Mouse (Mus musculus): ENCODE data around the gene Eif4g3.
"Not testable (repeated sequence)": the region's sequence is repeated elsewhere in the genome, so short reads cannot be mapped to it uniquely, and the experiment has no call there.

Gene Eif4g3

DNA sequence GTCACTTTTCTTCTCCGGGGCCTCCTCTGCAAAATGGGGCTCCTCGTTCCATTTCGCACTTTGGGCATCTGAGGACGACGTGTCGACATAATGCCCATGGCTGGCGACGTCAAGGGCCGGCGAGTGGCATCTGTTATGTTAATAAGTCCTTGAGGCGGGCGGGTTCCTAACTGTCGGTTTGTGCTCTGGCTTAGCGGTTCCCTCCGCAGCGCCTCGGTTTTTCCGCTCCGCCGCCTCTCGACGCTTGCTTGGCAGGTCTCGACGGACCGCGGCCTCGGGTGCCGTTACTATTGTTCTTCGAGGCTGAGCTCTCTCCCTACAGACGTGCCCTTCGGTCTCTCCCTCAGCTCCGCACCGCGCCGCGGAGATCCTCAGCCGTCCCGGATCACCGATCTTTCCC, at the start of gene Eif4g3:
Gene Eif4g3, plus strand, starts transcription at position 133 of the 400 bp plus-strand sequence.
- DNase-seq (ENCODE audit: low spot score in 2 of 2): no peak

DNA sequence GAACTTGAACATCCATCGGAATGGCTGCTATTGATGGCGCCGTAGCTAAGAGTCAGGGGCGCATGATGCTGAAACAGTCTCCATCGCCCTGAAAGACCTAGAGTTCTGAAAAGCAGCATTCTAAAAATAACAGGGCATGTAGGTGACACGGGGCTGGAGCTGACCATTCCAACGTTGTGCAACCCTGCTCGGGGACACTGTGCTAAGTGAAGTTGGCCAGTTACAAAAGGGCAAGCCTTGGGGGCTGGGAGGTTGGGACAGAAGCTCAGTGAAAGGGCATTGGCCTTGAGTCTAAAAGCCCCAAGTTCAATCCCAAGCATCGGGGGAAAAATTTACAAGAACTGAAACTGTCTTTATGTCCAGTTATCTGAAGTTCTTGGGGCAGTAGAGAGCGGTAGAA, 49.3 kb upstream of the Eif4g3 start:
- DNase-seq (ENCODE audit: low spot score in 2 of 2): no peak

DNA sequence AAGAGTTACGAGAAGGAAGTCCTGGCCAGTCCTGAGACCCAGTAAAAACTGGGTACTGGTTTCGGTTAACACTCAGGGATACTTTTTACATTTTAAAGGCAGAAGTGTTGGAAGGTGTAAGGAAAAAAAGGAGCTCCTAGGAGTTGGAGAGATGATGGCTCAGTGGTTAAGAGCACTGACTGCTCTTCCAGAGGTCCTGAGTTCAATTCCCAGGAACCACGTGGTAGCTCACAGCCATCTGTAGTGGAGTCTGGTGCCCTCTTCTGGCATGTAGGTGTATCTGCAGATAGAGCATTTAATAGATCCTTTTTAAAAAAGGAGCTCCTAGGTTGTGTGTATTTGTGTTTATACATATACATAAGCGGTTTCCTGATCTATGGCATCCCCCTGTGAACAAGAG, 47.4 kb upstream of the Eif4g3 start:
- no peak for DNase-seq (ENCODE audit: low spot score in 2 of 2)

DNA sequence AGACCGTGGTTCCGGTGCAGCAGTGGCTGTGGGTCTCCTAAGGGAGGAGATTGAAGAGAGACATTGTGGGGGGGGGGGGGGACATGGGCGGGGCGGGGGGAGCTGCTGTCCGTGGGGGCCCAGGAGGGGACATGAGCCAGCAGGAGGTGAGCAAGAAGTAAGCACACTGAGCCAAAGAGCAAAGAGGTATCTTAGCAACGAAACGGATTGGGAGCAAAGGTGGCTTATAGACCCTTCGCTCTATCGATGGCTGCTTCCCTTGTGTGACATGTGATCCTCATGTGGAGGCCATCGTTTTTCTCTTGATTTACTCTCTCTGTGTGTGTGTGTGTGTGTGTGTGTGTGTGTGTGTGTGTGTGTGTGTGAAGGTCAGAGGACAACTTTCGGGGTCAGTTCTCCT, 46.4 kb upstream of the Eif4g3 start:
- no peak for DNase-seq (ENCODE audit: low spot score in 2 of 2)

DNA sequence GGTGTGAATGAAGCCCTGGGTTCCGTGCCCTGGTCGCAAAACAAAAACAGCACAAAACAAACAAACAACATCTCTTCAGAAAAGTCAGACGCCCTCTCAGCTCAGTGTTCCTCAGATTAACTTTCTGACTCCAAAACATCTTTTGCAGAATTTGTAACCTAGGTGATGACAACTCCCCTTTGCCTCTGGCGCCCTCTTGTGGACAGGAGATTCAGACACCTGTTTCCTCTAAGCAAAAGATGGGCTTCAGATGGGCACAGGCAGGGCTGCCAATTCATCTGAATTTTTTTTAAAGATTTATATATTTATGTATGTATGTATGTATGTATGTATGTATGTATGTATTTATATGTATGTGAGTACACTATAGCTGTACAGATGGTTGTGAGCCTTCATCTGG, 40.0 kb upstream of the Eif4g3 start:
- peak in 1 of 2 experiments; percentile 83 for DNase-seq (ENCODE audit: low spot score in 2 of 2)

DNA sequence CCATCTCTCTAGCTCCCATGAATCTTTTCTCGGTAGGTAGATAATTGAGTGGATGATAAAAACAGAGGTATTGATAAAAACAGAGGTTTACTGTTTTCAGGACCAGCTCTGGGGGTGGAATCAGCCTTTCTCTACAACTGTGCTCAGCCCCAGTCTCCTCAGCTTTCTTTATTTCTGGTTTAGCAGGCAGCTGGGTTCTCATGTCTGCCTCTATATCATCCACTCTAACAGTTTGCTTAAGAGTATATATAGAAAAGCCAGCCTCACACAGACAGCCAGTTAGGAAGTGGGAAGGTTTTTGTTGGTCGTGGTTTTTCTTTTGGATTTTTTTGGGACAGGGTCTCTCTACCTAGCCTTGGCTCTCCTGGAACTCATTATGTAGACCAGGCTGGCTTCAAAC, 38.6 kb upstream of the Eif4g3 start:
- no peak for DNase-seq (ENCODE audit: low spot score in 2 of 2)

DNA sequence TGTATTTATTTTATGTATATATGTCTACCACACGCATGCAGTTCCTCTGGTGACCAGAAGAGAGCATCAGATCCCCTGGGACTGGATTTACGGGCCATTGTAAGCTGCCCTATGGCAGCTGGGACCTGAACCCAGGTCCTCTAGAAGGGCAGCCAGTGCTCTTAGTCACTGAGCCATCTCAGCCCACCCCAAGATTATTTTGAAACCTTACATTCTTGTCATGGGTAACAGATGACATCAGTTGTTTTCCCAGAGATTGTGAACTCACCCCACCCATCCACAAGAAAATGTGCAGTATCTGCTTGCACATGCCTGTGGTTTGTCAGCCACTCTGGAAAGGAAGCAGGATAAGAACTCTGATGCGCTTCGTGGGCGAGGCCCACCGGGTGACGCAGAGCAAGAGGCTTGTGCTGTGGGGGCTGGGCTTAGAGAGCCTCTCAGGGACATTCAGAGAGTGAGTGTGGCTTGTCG, 37.9 kb upstream of the Eif4g3 start:
- no peak for DNase-seq (ENCODE audit: low spot score in 2 of 2)

DNA sequence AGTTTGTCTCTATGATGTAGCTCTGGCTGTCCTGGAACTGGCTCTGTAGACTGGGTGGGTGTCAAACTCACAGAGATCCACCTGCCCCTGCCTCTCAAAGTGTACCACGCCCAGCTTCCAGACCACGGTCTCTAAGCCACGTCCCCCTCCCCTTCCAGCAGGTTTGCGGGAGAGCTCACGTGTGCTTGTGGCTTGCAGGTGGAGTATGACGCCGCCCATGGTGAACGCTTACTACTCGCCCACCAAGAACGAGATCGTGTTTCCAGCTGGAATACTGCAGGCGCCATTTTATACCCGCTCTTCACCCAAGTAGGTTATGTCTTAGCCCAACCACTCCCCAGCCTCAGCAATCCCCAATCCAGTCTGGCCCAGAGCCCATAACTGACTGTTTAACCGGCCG, 36.6 kb upstream of the Eif4g3 start:
- DNase-seq (ENCODE audit: low spot score in 2 of 2): no peak

DNA sequence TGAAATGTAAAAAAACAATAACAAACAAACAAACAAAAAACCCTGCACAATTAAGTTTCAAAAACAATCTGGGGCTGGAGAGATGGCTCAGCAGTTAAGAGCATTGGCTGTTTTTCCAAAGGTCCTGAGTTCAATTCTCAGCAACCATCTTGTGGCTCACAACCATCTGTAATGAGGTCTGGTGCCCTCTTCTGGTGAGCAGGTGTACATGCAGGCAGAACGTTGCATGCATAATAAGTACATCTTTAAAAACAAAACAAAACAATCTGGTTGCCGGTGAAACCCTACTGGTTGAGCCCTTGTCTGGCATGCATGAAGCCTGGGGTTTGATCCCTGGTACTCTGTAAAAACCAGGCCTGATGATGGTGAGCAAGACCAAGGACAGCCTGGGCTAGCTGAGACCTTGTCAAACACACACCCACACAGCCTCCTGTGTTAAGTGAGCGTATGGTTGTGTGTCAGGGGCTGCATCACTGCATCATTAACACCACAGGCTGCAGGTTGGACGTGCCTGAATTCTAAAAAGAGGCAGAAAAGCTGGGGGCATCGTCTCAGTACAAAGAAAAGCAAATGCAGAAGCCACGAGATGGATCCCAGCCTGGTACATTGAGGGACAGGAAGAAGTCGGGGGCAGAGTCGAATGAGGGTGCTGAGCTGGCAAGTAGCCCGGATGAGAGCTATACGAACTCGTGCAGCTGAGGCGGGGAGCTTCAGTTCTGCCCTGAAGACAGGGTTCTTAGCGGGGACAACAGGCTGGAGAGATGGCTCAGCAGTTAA, 32.7 kb upstream of the Eif4g3 start:
- peak in 1 of 2 experiments; percentile 62 for DNase-seq (ENCODE audit: low spot score in 2 of 2)

DNA sequence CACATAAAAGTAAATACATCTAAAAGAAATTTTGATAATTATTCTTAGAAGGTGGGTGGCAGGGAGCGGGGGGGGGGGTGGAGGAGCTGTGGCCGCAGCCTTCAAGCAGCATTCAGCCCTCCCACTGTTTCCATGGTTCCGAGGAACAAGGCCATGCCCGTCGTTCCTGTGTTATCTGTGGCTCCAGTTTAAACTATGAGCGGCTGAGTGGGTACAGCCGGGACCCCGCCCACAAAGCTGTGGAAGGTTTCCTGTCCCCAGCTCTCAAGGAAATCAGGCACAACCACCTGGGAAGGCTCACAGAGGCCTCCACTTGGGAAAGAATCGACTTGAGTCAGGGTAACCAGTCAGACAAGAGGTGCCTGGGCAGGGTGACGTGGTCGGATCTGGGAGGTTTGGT, 32.1 kb upstream of the Eif4g3 start:
- no peak for DNase-seq (ENCODE audit: low spot score in 2 of 2)

DNA sequence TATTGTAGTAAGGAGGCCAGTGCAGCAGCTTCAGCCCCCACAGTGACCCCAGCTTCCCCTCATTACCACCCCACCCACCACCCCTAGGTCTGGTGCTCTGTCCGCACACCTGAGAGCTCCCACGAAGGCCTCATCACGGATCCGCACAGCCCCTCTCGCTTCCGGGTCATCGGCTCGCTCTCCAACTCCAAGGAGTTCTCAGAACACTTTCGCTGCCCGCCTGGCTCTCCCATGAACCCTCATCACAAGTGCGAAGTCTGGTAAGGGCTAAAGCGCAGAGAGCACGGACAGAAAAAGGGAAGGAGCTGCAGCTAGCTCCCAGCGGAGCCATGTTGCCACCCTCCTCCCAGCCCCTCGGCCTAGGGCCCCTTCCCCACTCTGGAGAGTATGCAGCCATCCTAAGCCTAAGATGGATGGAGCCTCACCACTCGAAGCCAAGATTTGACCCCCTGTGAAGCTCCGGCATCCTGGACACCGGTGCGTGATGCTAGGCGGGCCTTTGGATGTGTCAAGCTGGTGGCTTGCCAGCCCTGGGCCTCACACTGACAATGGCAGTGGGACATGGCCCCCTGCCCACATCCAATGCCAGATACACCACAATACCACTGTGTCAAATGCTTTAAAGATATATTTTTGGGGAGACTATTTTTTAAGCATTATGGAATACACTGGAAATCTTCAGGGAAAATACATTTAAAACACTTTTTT, 30.0 kb upstream of the Eif4g3 start:
- no peak for DNase-seq (ENCODE audit: low spot score in 2 of 2)

DNA sequence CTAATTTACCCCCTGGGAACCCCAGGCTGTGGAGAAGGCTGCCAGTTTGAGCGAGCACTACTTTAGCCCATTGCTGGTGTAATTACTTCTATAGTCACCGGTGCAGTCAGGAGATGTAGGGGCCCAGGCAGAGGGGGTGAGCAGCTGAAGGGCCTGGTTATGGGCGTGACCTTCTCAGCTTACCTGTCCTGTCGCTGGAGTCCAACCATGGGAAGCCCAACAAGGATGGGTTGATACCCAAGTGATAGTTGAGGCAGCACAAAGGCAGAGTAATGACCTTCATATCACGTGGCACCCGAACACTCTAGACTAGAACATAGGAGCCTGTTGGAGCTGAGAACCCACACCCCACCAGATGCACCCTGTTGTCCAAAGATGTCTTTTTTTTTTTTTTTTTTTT, 29.4 kb upstream of the Eif4g3 start:
- no peak for DNase-seq (ENCODE audit: low spot score in 2 of 2)

DNA sequence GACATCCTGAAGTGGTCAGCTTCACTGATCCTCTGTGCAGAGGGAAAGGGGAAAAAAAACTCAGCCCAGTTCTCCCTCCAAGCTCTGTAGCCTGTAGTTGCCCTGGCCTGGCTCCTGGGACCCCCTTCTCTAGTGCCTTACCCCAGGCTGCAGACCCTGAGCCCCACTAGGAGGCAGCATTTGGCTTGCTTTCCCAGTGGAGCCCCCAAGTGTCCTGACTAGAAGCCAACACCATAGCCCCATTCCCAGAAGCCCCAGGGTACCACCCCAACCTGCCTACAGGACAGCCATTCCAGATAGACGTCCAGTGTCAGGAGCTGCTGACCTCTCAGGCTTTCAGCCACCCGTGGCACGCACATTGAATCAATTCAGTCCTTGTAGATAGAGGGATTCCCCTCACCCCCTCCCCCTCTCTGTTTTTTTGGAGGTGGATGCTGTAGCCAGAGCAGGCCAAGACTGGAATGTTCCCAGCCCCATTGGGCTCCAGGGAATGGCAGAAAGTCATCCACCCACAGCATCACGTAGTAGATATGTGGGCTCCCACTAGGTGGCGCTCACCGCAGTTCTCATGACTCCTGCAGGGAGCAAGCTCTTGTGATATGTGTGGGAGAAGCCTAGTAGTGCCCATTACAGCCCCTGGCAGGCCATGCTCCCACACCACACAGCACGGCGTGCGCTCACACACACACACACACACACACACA, 28.8 kb upstream of the Eif4g3 start:
- peak in 1 of 2 experiments; percentile 87 for DNase-seq (ENCODE audit: low spot score in 2 of 2)

DNA sequence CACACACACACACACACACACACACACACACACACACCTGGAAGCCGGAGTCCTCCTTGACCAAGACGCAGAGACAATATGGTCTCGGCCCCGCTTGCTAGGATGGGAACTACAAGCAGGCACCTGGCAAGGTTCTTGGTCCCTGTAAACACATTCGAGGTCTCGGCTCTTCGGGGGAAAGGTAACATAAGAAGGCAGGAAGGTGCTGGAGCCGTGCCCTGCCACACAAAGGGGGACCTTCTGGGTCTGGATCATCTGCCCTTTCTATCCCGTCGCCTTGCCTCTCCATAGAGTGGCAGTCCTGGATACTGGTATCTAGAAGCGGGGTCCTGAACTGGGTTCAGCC, 28.3 kb upstream of the Eif4g3 start:
- no peak for DNase-seq (ENCODE audit: low spot score in 2 of 2)

DNA sequence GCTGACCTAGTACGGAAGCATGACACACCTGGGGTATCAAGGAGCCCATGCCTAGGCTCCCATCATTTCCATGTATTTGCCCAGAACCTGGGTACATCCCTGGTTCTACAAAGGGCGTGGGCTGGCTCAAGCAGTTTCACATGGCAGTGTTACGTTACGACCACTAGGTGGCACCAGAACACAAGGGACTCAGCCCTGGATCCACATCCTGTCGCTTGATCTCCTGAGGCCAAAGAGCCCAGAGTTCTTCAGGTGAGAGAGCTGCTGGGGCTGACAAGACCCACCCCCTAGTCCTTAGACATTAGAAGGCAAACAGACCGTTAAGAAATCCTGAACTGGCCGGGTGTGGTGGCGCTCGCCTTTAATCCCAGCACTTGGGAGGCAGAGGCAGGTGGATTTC, 24.6 kb upstream of the Eif4g3 start:
- peak in 1 of 2 experiments; percentile 83 for DNase-seq (ENCODE audit: low spot score in 2 of 2)

DNA sequence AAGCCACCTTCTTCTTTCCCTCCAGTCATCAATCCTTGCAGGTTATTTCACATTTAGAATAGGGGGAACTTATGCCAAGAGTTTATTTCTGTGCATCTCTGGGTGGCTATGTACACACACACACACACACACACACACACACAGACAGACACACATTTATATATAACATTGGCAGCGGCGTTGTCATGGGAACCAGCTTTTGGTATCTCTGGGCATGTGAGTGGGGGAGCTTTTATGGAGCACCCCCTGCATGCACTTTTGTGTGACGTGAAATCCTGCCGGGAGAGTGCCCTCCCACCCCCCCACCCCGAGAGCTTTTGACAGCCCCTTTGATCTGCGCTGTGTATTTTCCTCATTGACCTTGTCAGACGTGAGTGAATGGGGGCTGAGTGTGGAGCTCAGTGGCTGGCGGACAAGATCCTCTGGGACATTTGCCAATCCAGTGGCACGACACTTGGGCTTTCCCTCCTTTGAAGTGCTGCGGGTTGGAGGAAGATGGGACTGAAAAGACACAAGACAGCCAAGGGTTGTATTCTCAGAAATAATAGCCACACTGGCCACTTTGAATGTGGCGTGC, 22.1 kb upstream of the Eif4g3 start:
- not testable (repeated sequence) for DNase-seq (ENCODE audit: low spot score in 2 of 2)

DNA sequence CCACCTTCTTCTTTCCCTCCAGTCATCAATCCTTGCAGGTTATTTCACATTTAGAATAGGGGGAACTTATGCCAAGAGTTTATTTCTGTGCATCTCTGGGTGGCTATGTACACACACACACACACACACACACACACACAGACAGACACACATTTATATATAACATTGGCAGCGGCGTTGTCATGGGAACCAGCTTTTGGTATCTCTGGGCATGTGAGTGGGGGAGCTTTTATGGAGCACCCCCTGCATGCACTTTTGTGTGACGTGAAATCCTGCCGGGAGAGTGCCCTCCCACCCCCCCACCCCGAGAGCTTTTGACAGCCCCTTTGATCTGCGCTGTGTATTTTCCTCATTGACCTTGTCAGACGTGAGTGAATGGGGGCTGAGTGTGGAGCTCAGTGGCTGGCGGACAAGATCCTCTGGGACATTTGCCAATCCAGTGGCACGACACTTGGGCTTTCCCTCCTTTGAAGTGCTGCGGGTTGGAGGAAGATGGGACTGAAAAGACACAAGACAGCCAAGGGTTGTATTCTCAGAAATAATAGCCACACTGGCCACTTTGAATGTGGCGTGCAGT, 17.9 kb upstream of the Eif4g3 start:
- not testable (repeated sequence) for DNase-seq (ENCODE audit: low spot score in 2 of 2)

DNA sequence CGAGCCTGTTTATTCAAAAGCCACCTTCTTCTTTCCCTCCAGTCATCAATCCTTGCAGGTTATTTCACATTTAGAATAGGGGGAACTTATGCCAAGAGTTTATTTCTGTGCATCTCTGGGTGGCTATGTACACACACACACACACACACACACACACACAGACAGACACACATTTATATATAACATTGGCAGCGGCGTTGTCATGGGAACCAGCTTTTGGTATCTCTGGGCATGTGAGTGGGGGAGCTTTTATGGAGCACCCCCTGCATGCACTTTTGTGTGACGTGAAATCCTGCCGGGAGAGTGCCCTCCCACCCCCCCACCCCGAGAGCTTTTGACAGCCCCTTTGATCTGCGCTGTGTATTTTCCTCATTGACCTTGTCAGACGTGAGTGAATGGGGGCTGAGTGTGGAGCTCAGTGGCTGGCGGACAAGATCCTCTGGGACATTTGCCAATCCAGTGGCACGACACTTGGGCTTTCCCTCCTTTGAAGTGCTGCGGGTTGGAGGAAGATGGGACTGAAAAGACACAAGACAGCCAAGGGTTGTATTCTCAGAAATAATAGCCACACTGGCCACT, 13.7 kb upstream of the Eif4g3 start:
- DNase-seq (ENCODE audit: low spot score in 2 of 2): not testable (repeated sequence)

DNA sequence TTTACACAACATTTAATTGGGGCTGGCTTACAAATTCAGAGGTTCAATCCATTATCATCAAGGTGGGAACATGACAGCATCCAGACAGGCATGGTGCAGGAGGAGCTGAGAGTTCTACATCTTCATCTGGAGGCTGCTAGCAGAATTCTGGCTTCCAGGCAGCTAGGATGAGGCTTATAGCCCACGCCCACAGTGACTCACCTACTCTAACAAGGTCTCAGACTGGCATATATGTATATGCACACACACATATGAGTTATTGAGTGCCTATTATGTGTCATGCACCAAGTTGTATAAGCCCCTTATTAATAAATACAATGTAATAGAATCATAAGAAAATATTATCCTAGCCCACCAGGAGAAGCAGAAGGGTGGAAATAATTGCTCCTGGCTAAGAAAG, 10.0 kb upstream of the Eif4g3 start:
- no peak for DNase-seq (ENCODE audit: low spot score in 2 of 2)

DNA sequence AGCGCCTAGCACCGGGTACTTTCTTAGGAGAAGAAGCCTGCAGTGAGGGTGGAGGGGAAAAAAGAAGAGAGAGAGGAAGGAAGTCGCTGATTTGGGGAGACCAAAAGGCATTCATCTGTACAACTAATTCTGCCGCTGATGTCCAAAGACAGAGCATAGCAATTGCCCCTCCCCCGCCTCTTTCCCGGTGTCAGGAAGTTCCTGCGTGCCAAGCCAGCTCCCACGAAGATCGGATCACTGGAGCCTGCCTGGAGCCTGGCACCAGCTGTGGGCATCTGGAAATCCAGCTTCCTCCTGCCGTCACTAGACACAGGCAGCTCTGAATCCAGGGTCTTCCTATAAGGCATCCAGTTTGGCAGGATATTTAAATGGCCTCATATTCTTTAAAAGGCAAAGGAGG, 8.6 kb upstream of the Eif4g3 start:
- DNase-seq (ENCODE audit: low spot score in 2 of 2): no peak

DNA sequence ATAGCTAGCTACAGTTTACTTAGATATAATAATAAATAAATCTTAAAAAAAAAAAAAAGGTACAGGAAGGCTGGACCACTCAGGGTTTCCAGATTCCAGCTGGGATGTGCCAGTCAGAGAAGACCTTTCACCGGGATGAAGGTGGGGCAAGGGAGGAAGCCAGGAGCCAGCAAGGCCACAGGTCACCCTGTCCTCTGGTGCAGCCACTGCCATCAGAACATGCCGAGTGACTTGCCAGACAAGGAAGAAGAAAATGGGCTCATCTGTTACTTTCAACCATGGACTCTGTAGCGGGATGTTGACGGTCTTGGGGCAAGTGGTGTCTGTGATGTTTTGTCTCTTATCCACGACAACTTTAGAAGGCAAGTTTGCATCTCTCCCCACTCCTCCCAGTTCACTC, 8.1 kb upstream of the Eif4g3 start:
- DNase-seq (ENCODE audit: low spot score in 2 of 2): no peak

DNA sequence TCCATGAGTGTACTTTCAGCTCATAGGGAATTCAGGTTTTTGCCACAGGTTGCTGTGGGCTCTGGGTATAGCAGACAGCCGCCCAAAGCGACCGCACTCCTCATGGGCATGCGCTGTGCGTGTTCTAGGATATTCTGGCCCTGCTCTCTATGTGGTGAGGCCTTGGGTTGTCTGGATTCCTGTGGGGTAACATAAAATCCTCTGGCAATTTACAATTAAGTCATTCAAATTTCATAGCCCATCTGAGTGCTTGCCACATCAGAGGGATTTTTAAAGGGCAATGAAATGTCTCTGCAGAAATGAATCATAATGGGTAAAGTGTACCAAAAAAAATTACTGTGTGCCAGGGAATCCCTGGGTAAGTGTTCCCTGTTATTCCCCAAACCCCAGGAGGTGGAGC, 3.4 kb upstream of the Eif4g3 start:
- DNase-seq (ENCODE audit: low spot score in 2 of 2): no peak

All from left cerebral cortex, adult 9 months (tissue).